Mouse (Mus musculus) naive thymus-derived CD4-positive, alpha-beta T cell, adult 5 months (primary cell): ENCODE data around the gene Gm49425. TPM values are rescaled to one million over a fixed set of nuclear protein-coding genes. Genes with fewer than 3 reads are reported as not detected.

Experiments
- polyA plus RNA-seq: library from polyadenylated mRNA; unstranded; fragments of 100-300 nt; shearing (Covaris generic); gene quantifications from one replicate; pipeline ENCODE4 v1.2.1, GENCODE M21; 2017

Gm49425 gene
- polyA plus RNA-seq = not detected

DNA sequence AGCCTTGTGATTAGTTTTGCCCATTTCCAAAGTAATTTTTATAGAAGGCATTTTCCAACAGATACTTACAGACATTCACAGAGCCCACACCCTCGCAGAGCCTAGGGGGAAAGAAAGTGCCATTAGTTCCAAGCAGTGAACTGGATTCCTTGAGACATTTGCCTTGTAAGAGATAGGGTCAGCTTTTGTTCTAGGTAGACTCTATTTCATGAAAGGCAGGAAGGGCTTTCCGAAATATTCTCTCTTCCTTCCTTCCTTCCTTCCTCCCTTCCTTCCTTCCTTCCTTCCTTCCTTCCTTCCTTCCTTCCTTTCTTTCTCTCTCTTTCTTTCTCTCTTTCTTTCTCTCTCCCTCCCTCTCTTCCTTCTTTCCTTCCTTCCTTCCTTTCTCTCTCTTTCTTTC is at the start of gene Gm49425:
Gene Gm49425 (minus strand): TSS at position 101 of the 400 bp plus-strand sequence.

DNA sequence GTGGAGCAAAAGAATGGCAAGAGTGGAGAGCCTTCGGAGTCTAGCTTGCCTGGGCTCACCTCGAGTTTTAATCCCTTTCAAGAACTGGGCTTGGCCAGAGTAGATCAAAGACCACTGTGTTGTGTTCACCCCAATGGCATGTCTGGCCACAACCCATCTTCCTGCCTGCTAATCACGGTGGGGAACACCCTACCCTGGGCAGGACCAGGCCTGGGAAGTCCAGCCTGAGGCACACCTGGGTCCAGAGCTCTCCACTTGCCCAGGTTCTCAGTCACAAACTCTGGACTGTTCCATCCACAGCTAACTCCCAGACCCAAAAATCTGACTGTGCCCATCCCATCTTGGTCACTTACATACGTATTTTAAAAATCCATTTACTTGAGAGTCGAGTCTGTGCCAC is 45.8 kb upstream of the Gm49425 start, which contains the start of gene Krt90:
Gene Krt90 (minus strand): TSS at position 101 of the 400 bp plus-strand sequence.

DNA sequence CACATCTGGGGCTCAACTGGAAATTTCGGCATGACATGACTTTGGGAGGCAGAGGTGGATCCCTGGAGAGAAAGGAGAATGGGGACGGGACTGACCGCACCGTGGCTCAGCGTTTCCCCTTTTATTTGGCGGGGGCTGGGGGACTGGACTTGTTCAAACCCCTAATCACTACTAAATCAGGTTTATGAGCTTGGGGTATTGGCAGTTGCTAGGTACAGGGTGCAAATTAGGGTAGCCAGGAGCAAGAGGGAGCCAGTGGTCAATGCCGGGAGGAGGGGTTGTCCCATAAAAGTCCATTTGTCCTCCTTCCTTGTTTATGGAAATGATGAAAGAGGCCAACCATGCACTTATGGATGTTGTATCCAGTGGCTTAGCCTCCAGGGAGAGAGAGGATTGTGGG is 33.5 kb upstream of the Gm49425 start, which contains the start of gene Krt82:
Gene Krt82 (minus strand): TSS at position 101 of the 400 bp plus-strand sequence.

DNA sequence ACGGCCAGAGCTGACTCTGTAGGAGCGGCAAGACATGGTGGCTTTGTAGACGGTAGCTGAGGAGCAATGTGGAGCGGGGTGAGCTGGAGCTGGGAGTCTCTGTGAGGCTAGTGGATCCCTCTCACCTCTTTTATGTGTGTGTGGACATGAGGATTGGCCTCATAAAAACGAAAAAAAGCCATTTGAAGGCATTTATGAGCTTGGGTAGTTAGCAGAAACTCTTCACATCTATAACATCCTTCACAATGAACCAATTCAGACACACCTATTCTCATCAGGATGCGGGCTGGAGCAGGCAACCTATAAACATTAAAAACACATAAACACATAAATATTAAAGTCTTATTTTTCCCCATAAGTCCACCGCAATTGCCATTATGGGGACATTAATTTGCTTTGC is 15.7 kb upstream of the Gm49425 start, which contains the start of gene Krt84:
Gene Krt84 (minus strand): TSS at position 101 of the 400 bp plus-strand sequence.

DNA sequence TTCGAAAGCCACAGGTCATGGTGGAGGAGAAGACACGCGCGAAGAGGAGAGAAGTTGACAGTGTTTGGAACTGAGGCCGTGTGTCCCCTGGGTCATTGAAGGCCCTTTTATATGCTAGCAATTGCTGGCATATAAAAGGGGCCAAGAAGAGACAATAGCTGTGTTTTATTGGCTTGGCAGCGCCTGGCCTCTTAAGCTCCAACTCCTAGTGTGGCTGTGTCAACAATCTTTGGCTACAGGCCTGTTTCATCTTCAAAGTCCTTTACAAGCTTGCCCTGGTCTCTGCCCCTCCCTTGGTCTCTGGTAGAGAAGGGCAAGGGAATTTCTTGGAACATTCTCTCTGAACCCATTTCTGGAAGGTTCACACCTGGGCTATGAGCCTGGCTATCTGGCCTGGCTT is 25.6 kb downstream of the Gm49425 start, which contains the start of gene Krt83:
Gene Krt83 (minus strand): TSS at position 82 of the 400 bp plus-strand sequence.

DNA sequence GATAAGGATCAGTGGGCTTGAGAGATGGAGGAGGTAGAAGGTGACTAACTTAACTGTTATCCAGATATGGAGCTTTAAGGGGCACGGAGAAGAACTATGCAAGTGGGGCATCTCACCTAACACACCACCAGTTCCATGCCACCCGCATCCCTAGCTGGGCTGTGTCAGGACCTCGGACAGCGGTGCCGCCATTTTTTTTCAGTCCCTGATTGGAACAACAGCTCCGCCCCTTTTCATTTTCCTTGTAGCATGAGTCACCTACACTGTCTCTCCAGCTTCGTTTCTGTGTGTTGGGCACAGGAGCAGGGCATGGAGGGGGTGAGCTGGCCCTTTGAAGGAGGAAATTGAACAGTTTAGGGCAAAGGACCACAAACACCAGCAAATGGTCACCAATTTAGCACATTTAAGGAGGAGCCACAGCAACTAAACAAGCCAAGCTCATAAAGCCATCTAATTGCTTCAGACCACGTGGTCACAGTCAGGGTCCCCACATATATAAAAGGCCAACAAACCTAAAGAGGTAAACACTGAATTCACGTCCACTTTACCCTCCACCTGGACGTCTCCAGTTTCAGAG is 44.0 kb downstream of the Gm49425 start, which contains the start of gene Krt86:
Gene Krt86 (plus strand): TSS at position 527 of the 577 bp plus-strand sequence.

Other genes with a start within 250 kb of the Gm49425 start
- gene Atg101, start 233.0 kb downstream of the Gm49425 start, polyA plus RNA-seq = 99.9 TPM
- gene 6030408B16Rik, start 224.0 kb downstream of the Gm49425 start, polyA plus RNA-seq = not detected
- gene Krt80, start 147.1 kb downstream of the Gm49425 start, polyA plus RNA-seq = not detected
- gene Krt7, start 106.2 kb downstream of the Gm49425 start, polyA plus RNA-seq = not detected
- not detected for gene Krt87, start 78.5 kb downstream of the Gm49425 start, polyA plus RNA-seq
- not detected for gene Krt88, start 69.5 kb downstream of the Gm49425 start, polyA plus RNA-seq
- gene Krt81, start 53.5 kb downstream of the Gm49425 start, polyA plus RNA-seq = not detected
- gene Krt86, start 43.8 kb downstream of the Gm49425 start, polyA plus RNA-seq = not detected
- not detected for gene Krt83, start 25.7 kb downstream of the Gm49425 start, polyA plus RNA-seq
- not detected for gene Krt84, start 15.6 kb upstream of the Gm49425 start, polyA plus RNA-seq
- not detected for gene Krt82, start 33.4 kb upstream of the Gm49425 start, polyA plus RNA-seq
- gene Krt90, start 45.7 kb upstream of the Gm49425 start, polyA plus RNA-seq = not detected
- 0.10 TPM for gene Krt75, start 56.6 kb upstream of the Gm49425 start, polyA plus RNA-seq
- gene Gm5414, start 110.9 kb upstream of the Gm49425 start, polyA plus RNA-seq = not detected
- not detected for gene Gm5478, start 130.1 kb upstream of the Gm49425 start, polyA plus RNA-seq
- gene Krt6b, start 163.0 kb upstream of the Gm49425 start, polyA plus RNA-seq = not detected
- not detected for gene Krt6a, start 177.0 kb upstream of the Gm49425 start, polyA plus RNA-seq
- gene Krt5, start 195.6 kb upstream of the Gm49425 start, polyA plus RNA-seq = not detected
- not detected for gene Krt71, start 225.8 kb upstream of the Gm49425 start, polyA plus RNA-seq